Mouse (Mus musculus): ENCODE measurements around the gene Olfr1239. TPM values are rescaled to one million over a fixed set of nuclear protein-coding genes. Genes with fewer than 3 reads are reported as not detected.

Gene Olfr1239
- not detected in 2 replicates for polyA plus RNA-seq (2016; fragmentation: Nextera tagmentation; extraction: Ambion mirVana)

- Histone ChIP-seq H3K4me1 (no peaks in the 10 kb centered on the region), H3K27me3 (ENCODE audit: low read depth, poor library complexity, severe bottlenecking) (no peaks in the 10 kb centered on the region), H3K4me3 (no peak within 1 kb of the TSS), H3K27ac (no peak within 1 kb of the TSS), H3K36me3 (no peaks in the 10 kb centered on the region), H3K9me3 (replicated peaks) (no peaks in the 10 kb centered on the region)
- DNase-seq (ENCODE audit: low spot score): no peak
- 95% methylated on average over 2 of the region's 2 CpGs for WGBS
Observed at GRCm38 (mm10) chr2:89420307-89420706, at the start of gene Olfr1239. Olfr1239 (minus strand) TSS chr2:89420407.

GRCm38 (mm10) chr2:89442900-89443299, 22.7 kb upstream of the Olfr1239 start, which contains the start of gene Olfr1240:
Olfr1240 (minus strand) TSS chr2:89443000.
- no peaks in the 10 kb centered on the region for H3K27me3 ChIP-seq (ENCODE audit: low read depth, poor library complexity, severe bottlenecking)
- H3K9me3 ChIP-seq (replicated peaks): no peaks in the 10 kb centered on the region
- 89% methylated on average over 3 of the region's 3 CpGs for WGBS
- H3K4me1 ChIP-seq: no peaks in the 10 kb centered on the region
- no peaks in the 10 kb centered on the region for H3K36me3 ChIP-seq
- no peak within 1 kb of the TSS for H3K27ac ChIP-seq
- DNase-seq (ENCODE audit: low spot score): no peak
- H3K4me3 ChIP-seq: no peak within 1 kb of the TSS

GRCm38 (mm10) chr2:89414557-89414956, 5.7 kb downstream of the Olfr1239 start:
- WGBS: 98% methylated on average over 1 of the region's 1 CpGs
- H3K27ac ChIP-seq: no peak overlapping the region
- H3K4me1 ChIP-seq: no peaks in the 10 kb centered on the region
- H3K36me3 ChIP-seq: no peaks in the 10 kb centered on the region
- H3K9me3 ChIP-seq (replicated peaks): no peaks in the 10 kb centered on the region
- no peak for DNase-seq (ENCODE audit: low spot score)
- H3K4me3 ChIP-seq: no peak overlapping the region
- H3K27me3 ChIP-seq (ENCODE audit: low read depth, poor library complexity, severe bottlenecking): no peaks in the 10 kb centered on the region

GRCm38 (mm10) chr2:89409576-89409975, 10.6 kb downstream of the Olfr1239 start, which contains the start of gene Olfr1238:
Olfr1238 (minus strand) TSS chr2:89409676.
- Histone ChIP-seq H3K36me3 (no peaks in the 10 kb centered on the region), H3K4me1 (no peaks in the 10 kb centered on the region), H3K27me3 (ENCODE audit: low read depth, poor library complexity, severe bottlenecking) (no peaks in the 10 kb centered on the region), H3K9me3 (replicated peaks) (no peaks in the 10 kb centered on the region), H3K27ac (no peak within 1 kb of the TSS), H3K4me3 (no peak within 1 kb of the TSS)
- DNase-seq (ENCODE audit: low spot score): no peak
- WGBS: 94% methylated on average over 2 of the region's 2 CpGs

- WGBS: 81% methylated on average over 1 of the region's 1 CpGs
- no peaks in the 10 kb centered on the region for H3K4me1 ChIP-seq
- H3K27me3 ChIP-seq (ENCODE audit: low read depth, poor library complexity, severe bottlenecking): no peaks in the 10 kb centered on the region
- H3K36me3 ChIP-seq: no peaks in the 10 kb centered on the region
- H3K4me3 ChIP-seq: no peak overlapping the region
- no peak overlapping the region for H3K27ac ChIP-seq
- no peaks in the 10 kb centered on the region for H3K9me3 ChIP-seq (replicated peaks)
- no peak for DNase-seq (ENCODE audit: low spot score)
Observed at GRCm38 (mm10) chr2:89400882-89401281, 19.3 kb downstream of the Olfr1239 start.

Other genes starting within 250 kb of the Olfr1239 start
- gene Olfr1225, start 245.7 kb downstream of the Olfr1239 start, polyA plus RNA-seq (2016; fragmentation: Nextera tagmentation; extraction: Ambion mirVana): not detected in 2 replicates
- not detected in 2 replicates for gene Olfr1226, start 220.4 kb downstream of the Olfr1239 start, polyA plus RNA-seq (2016; fragmentation: Nextera tagmentation; extraction: Ambion mirVana)
- gene Olfr1228, start 166.3 kb downstream of the Olfr1239 start, polyA plus RNA-seq (2016; fragmentation: Nextera tagmentation; extraction: Ambion mirVana): not detected in 2 replicates
- not detected in 2 replicates for gene Olfr1229, start 132.4 kb downstream of the Olfr1239 start, polyA plus RNA-seq (2016; fragmentation: Nextera tagmentation; extraction: Ambion mirVana)
- gene Olfr1230, start 123.1 kb downstream of the Olfr1239 start, polyA plus RNA-seq (2016; fragmentation: Nextera tagmentation; extraction: Ambion mirVana): not detected in 2 replicates
- not detected in 2 replicates for gene Olfr1231, start 113.3 kb downstream of the Olfr1239 start, polyA plus RNA-seq (2016; fragmentation: Nextera tagmentation; extraction: Ambion mirVana)
- gene Olfr1232, start 90.7 kb downstream of the Olfr1239 start, polyA plus RNA-seq (2016; fragmentation: Nextera tagmentation; extraction: Ambion mirVana): not detected in 2 replicates
- not detected in 2 replicates for gene Olfr1233, start 78.0 kb downstream of the Olfr1239 start, polyA plus RNA-seq (2016; fragmentation: Nextera tagmentation; extraction: Ambion mirVana)
- gene Olfr1234, start 55.5 kb downstream of the Olfr1239 start, polyA plus RNA-seq (2016; fragmentation: Nextera tagmentation; extraction: Ambion mirVana): not detected in 2 replicates
- not detected in 2 replicates for gene Olfr1238, start 10.7 kb downstream of the Olfr1239 start, polyA plus RNA-seq (2016; fragmentation: Nextera tagmentation; extraction: Ambion mirVana)
- gene Olfr1240, start 22.6 kb upstream of the Olfr1239 start, polyA plus RNA-seq (2016; fragmentation: Nextera tagmentation; extraction: Ambion mirVana): not detected in 2 replicates
- gene Olfr1241, start 66.7 kb upstream of the Olfr1239 start, polyA plus RNA-seq (2016; fragmentation: Nextera tagmentation; extraction: Ambion mirVana): not detected in 2 replicates
- not detected in 2 replicates for gene Olfr1242, start 77.9 kb upstream of the Olfr1239 start, polyA plus RNA-seq (2016; fragmentation: Nextera tagmentation; extraction: Ambion mirVana)
- not detected in 2 replicates for gene Olfr1243, start 111.1 kb upstream of the Olfr1239 start, polyA plus RNA-seq (2016; fragmentation: Nextera tagmentation; extraction: Ambion mirVana)
- gene Olfr1245, start 158.0 kb upstream of the Olfr1239 start, polyA plus RNA-seq (2016; fragmentation: Nextera tagmentation; extraction: Ambion mirVana): not detected in 2 replicates
- gene Olfr1246, start 172.8 kb upstream of the Olfr1239 start, polyA plus RNA-seq (2016; fragmentation: Nextera tagmentation; extraction: Ambion mirVana): not detected in 2 replicates
- gene Olfr1247, start 193.7 kb upstream of the Olfr1239 start, polyA plus RNA-seq (2016; fragmentation: Nextera tagmentation; extraction: Ambion mirVana): not detected in 2 replicates
- gene Olfr1248, start 197.8 kb upstream of the Olfr1239 start, polyA plus RNA-seq (2016; fragmentation: Nextera tagmentation; extraction: Ambion mirVana): not detected in 2 replicates
- not detected in 2 replicates for gene Olfr1249, start 214.6 kb upstream of the Olfr1239 start, polyA plus RNA-seq (2016; fragmentation: Nextera tagmentation; extraction: Ambion mirVana)
- gene Olfr1250, start 241.1 kb upstream of the Olfr1239 start, polyA plus RNA-seq (2016; fragmentation: Nextera tagmentation; extraction: Ambion mirVana): not detected in 2 replicates

All from limb, embryonic 10.5 days (tissue).